Comparison of ENCODE assay signal across 12 mouse cellular contexts in the genomic region with DNA sequence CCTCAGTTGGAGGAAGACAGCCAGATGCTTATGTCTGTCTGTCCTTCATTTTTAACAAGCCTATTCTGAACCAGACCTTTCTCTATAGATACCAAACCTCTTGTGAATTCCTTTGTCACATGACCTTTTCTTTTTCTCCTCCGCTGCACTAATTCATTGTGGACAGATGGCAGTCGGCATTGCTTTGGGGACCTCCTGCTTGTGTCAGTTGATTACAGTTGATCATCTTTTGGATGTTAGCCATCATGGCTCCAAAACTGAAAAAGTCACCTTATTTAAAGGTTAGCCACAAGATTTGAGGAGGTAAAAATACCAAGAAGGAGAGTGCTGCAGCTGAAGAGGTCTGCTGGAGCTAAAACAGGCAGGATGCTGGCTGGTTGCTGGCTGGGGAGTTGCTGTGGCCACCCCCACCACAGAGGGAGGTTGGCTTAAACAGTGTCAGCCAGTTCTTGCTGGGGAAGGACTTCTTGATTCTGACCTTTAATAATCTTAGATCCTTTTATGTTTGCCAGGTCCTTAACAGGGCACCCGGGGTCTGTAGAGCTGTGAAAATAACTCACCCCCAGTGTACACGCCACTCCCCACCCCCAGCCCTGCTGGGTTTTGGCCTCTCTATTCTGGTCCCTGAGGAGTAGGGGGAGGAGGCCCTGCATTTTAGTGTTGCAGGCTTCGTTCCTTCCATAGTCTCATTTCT. TPM values are rescaled to one million over a fixed set of nuclear protein-coding genes. Genes with fewer than 3 reads are reported as not detected.
DNase-seq lines count a peak whose midpoint lies in the region; ATAC-seq and TF ChIP-seq lines count a peak whose summit lies in the region.
"Had no signal": no experiment of that assay in that cellular context is flagged by ENCODE, and none has a peak within 500 bp of the region (broad histone marks: within the 10 kb centered on the region; RNA-seq: fewer than 3 reads in every experiment).

No protein-coding gene starts in this region.

- no peak overlapping the region for H3K4me3 ChIP-seq in forebrain, embryonic 12.5 days (replicated peaks)
- no peak overlapping the region for H3K4me3 ChIP-seq in forebrain, postnatal 0 days (ENCODE audit: low read depth, low read length)
- H3K4me3 ChIP-seq in midbrain, embryonic 10.5 days = no peak overlapping the region
- H3K4me3 ChIP-seq in midbrain, embryonic 15.5 days = no peak overlapping the region
- no peak overlapping the region for H3K4me3 ChIP-seq in stomach, postnatal 0 days (ENCODE audit: low read depth, low read length)
- H3K4me3 ChIP-seq: embryonic facial prominence, embryonic 13.5 days had no signal

- H3K27ac ChIP-seq in forebrain, embryonic 12.5 days = peak overlapping the region; percentile 51; the same call in 1 of the 2 replicates
- no peak overlapping the region for H3K27ac ChIP-seq in forebrain, postnatal 0 days (ENCODE audit: low read depth, low read length)
- H3K27ac ChIP-seq in midbrain, embryonic 10.5 days (replicated peaks) = peak overlapping the region; percentile 77
- no peak overlapping the region for H3K27ac ChIP-seq in midbrain, embryonic 15.5 days
- no peak overlapping the region for H3K27ac ChIP-seq in stomach, postnatal 0 days (replicated peaks)
- H3K27ac ChIP-seq: embryonic facial prominence, embryonic 13.5 days had no signal

- TF ChIP-seq EP300 in stomach, postnatal 0 days (optimal IDR thresholded peaks at IDR 0.05) = no peak

- no peaks in the 10 kb centered on the region for H3K9me3 ChIP-seq in forebrain, embryonic 12.5 days
- no peaks in the 10 kb centered on the region for H3K9me3 ChIP-seq in forebrain, postnatal 0 days (ENCODE audit: low read length)
- no peaks in the 10 kb centered on the region for H3K9me3 ChIP-seq in midbrain, embryonic 10.5 days (replicated peaks)
- no peaks in the 10 kb centered on the region for H3K9me3 ChIP-seq in midbrain, embryonic 15.5 days
- no peaks in the 10 kb centered on the region for H3K9me3 ChIP-seq in stomach, postnatal 0 days (ENCODE audit: control insufficient read depth, low read length)
- H3K9me3 ChIP-seq: embryonic facial prominence, embryonic 13.5 days had no signal

- H3K36me3 ChIP-seq in forebrain, embryonic 12.5 days (replicated peaks) = peaks cover 79% of the 10 kb centered on the region
- H3K36me3 ChIP-seq in forebrain, postnatal 0 days (ENCODE audit: insufficient read depth) = peaks cover 64% of the 10 kb centered on the region
- peaks cover 90% of the 10 kb centered on the region for H3K36me3 ChIP-seq in midbrain, embryonic 10.5 days
- H3K36me3 ChIP-seq in midbrain, embryonic 15.5 days (replicated peaks) = peaks cover 29% of the 10 kb centered on the region
- no peaks in the 10 kb centered on the region for H3K36me3 ChIP-seq in stomach, postnatal 0 days (ENCODE audit: control insufficient read depth, insufficient read depth, low read length)

- H3K4me1 ChIP-seq in forebrain, embryonic 12.5 days = peaks cover 15% of the 10 kb centered on the region
- no peaks in the 10 kb centered on the region for H3K4me1 ChIP-seq in forebrain, postnatal 0 days (ENCODE audit: insufficient read depth)
- peaks cover 18% of the 10 kb centered on the region for H3K4me1 ChIP-seq in midbrain, embryonic 10.5 days
- peaks cover 17% of the 10 kb centered on the region for H3K4me1 ChIP-seq in midbrain, embryonic 15.5 days
- no peaks in the 10 kb centered on the region for H3K4me1 ChIP-seq in stomach, postnatal 0 days (replicated peaks; ENCODE audit: control insufficient read depth, insufficient read depth)
- H3K4me1 ChIP-seq: embryonic facial prominence, embryonic 13.5 days had no signal

- TF ChIP-seq CTCF in forebrain, postnatal 0 days (IDR thresholded peaks at IDR 0.05; ENCODE audit: low read depth) = no peak
- no peak for TF ChIP-seq CTCF in stomach, postnatal 0 days (IDR thresholded peaks at IDR 0.05; ENCODE audit: low read depth)

- DNase-seq in forebrain, postnatal 0 days = no peak
- DNase-seq in midbrain, embryonic 10.5 days (ENCODE audit: low spot score) = no peak
- peak; percentile 63 to 80 for DNase-seq in cerebellum, postnatal 36 days
- DNase-seq in retina, embryonic 14.5 days (ENCODE audit: low spot score) = peak; percentile 55
- no peak for DNase-seq in stomach, postnatal 0 days (ENCODE audit: low spot score)
- DNase-seq in kidney, postnatal 36 days = no peak
- DNase-seq: kidney, postnatal 25 days had no signal

- H3K4me2 ChIP-seq in forebrain, embryonic 12.5 days = no peak overlapping the region
- no peak overlapping the region for H3K4me2 ChIP-seq in forebrain, postnatal 0 days (ENCODE audit: low read depth)
- no peak overlapping the region for H3K4me2 ChIP-seq in midbrain, embryonic 15.5 days
- no peak overlapping the region for H3K4me2 ChIP-seq in stomach, postnatal 0 days (replicated peaks; ENCODE audit: low read depth)
- H3K4me2 ChIP-seq: embryonic facial prominence, embryonic 13.5 days had no signal

- ATAC-seq in forebrain, embryonic 12.5 days (ENCODE audit: low FRiP score) = no peak
- ATAC-seq in forebrain, postnatal 0 days = no peak
- no peak for ATAC-seq in midbrain, embryonic 15.5 days (replicated peaks)
- no peak for ATAC-seq in stomach, postnatal 0 days (ENCODE audit: low FRiP score, low TSS enrichment)
- ATAC-seq: inflammation-experienced regulatory T-cells, adult 6 months; lung, postnatal 0 days had no signal

- H3K27me3 ChIP-seq in forebrain, embryonic 12.5 days = no peaks in the 10 kb centered on the region
- H3K27me3 ChIP-seq in forebrain, postnatal 0 days (ENCODE audit: insufficient read depth, low read length) = no peaks in the 10 kb centered on the region
- H3K27me3 ChIP-seq in midbrain, embryonic 10.5 days (ENCODE audit: low read depth, poor library complexity, severe bottlenecking) = no peaks in the 10 kb centered on the region
- H3K27me3 ChIP-seq in midbrain, embryonic 15.5 days (replicated peaks) = no peaks in the 10 kb centered on the region
- no peaks in the 10 kb centered on the region for H3K27me3 ChIP-seq in stomach, postnatal 0 days (ENCODE audit: control insufficient read depth, insufficient read depth, low read length)
- H3K27me3 ChIP-seq: embryonic facial prominence, embryonic 13.5 days had no signal

- 52% methylated on average over 5 of the region's 5 CpGs for WGBS in forebrain, embryonic 12.5 days
- WGBS in forebrain, postnatal 0 days = 46% methylated on average over 5 of the region's 5 CpGs
- 59% methylated on average over 5 of the region's 5 CpGs for WGBS in midbrain, embryonic 10.5 days
- WGBS in midbrain, embryonic 15.5 days = 37% methylated on average over 5 of the region's 5 CpGs
- WGBS in stomach, postnatal 0 days = 73% methylated on average over 5 of the region's 5 CpGs

- H3K9ac ChIP-seq in forebrain, embryonic 12.5 days = no peak overlapping the region
- no peak overlapping the region for H3K9ac ChIP-seq in forebrain, postnatal 0 days
- H3K9ac ChIP-seq in midbrain, embryonic 15.5 days = no peak overlapping the region
- no peak overlapping the region for H3K9ac ChIP-seq in stomach, postnatal 0 days (ENCODE audit: low read length)
- H3K9ac ChIP-seq: embryonic facial prominence, embryonic 13.5 days had no signal

RNA-seq across cellular contexts. Expression of a gene that starts 40.1 kb away (rescaled TPM):
- 38.3 and 39.2 TPM in 2 replicates for polyA plus RNA-seq in forebrain, embryonic 12.5 days (2016; fragmentation: Nextera tagmentation; extraction: Ambion mirVana)
- total RNA-seq in forebrain, postnatal 0 days (2014; rRNA removed) = 59.3 and 66.3 TPM in 2 replicates
- polyA plus RNA-seq in forebrain, postnatal 0 days (2015; fragmentation: Nextera tagmentation; extraction: Ambion mirVana) = 23.0 and 30.4 TPM in 2 replicates
- 33.6 and 39.8 TPM in 2 replicates for polyA plus RNA-seq in midbrain, embryonic 10.5 days (2016; fragmentation: Nextera tagmentation; extraction: Ambion mirVana)
- polyA plus RNA-seq in midbrain, embryonic 15.5 days (2015; fragmentation: Nextera tagmentation; extraction: Ambion mirVana) = 42.8 and 43.2 TPM in 2 replicates
- 13.9 and 14.5 TPM in 2 replicates for polyA plus RNA-seq in stomach, postnatal 0 days (2015; fragmentation: Nextera tagmentation; extraction: Ambion mirVana)

Comparison
In these comparisons a context has a peak if more than half of its experiments do, and no peak if none do; other contexts are left out.
1. H3K27ac ChIP-seq: peak in forebrain, embryonic 12.5 days (single experiment) and midbrain, embryonic 10.5 days (single experiment); none in forebrain, postnatal 0 days (single experiment), midbrain, embryonic 15.5 days (single experiment) and stomach, postnatal 0 days (single experiment).
2. DNase-seq: peak in cerebellum, postnatal 36 days (2 of 2) and retina, embryonic 14.5 days (single experiment); none in forebrain, postnatal 0 days (single experiment), midbrain, embryonic 10.5 days (single experiment), stomach, postnatal 0 days (single experiment) and kidney, postnatal 36 days (0 of 2).